Mouse (Mus musculus): ENCODE results near the gene Zmym4. TPM values are rescaled to one million over a fixed set of nuclear protein-coding genes. Genes with fewer than 3 reads are reported as not detected.

Zmym4 gene
- polyA plus RNA-seq (2014; fragmentation: Illumina TruSeq; extraction: RNeasy Lipid Tissue Mini Kit (QIAGEN cat#74804); ENCODE audit: low read depth, low replicate concordance) = 85.3 TPM

DNA sequence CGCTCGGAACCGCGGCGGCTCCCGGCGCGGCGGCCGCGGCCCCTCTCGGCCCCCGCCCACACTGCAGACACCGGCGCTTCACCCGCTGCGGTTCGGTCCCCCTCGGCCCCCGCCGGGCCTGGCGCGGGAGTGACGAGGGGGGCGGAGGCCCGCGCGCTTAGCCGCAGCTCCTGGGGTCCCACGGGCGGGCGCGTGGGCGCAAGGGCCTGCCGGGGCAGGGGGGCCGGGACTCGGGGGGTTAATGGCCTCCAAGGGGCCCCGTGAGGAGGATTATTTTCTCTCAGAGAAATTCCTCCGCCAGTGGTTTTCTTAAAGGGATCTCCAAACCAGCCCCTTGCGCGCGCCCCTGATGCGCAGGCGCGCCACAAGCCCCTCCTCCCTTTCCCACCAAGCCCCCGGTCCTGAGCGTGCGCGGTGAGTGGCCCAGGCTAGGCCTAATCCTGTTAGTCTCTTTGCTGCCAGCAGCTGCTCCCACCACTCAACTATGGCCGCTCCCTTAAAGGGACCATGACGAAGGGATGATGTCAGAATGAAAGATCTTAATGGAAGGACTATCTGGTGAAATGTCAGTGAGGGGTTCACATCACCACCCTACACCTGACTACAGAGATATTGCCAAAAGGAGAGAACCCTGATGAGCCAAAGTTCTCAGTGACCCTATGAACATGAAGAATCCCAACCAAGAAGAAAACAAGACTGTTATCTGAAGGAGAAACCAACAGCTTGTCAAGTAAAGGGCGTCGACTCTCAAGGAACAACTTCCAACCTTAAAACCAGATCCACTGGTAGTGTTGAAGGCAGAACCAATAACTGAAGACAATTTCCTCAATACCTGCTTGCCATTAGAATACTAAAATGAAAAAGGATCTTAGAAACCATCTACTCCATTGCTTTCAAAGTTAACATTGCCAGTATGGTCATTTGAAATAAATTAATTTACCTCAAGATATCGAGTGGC, at the start of gene Zmym4:
Zmym4 (minus strand) TSS at position 272 of the 958 bp plus-strand sequence.

Other genes starting within 250 kb of the Zmym4 start
- not detected for gene Tfap2e, start 231.9 kb downstream of the Zmym4 start, polyA plus RNA-seq (2014; fragmentation: Illumina TruSeq; extraction: RNeasy Lipid Tissue Mini Kit (QIAGEN cat#74804); ENCODE audit: low read depth, low replicate concordance)
- gene Ncdn, start 214.7 kb downstream of the Zmym4 start, polyA plus RNA-seq (2014; fragmentation: Illumina TruSeq; extraction: RNeasy Lipid Tissue Mini Kit (QIAGEN cat#74804); ENCODE audit: low read depth, low replicate concordance) = 0.52 TPM
- gene AU040320, start 214.6 kb downstream of the Zmym4 start, polyA plus RNA-seq (2014; fragmentation: Illumina TruSeq; extraction: RNeasy Lipid Tissue Mini Kit (QIAGEN cat#74804); ENCODE audit: low read depth, low replicate concordance) = 4.8 TPM
- gene Sfpq, start 53.2 kb upstream of the Zmym4 start, polyA plus RNA-seq (2014; fragmentation: Illumina TruSeq; extraction: RNeasy Lipid Tissue Mini Kit (QIAGEN cat#74804); ENCODE audit: low read depth, low replicate concordance) = 367 TPM
- 24.4 TPM for gene Zmym1, start 93.0 kb upstream of the Zmym4 start, polyA plus RNA-seq (2014; fragmentation: Illumina TruSeq; extraction: RNeasy Lipid Tissue Mini Kit (QIAGEN cat#74804); ENCODE audit: low read depth, low replicate concordance)
- gene Zmym6, start 109.2 kb upstream of the Zmym4 start, polyA plus RNA-seq (2014; fragmentation: Illumina TruSeq; extraction: RNeasy Lipid Tissue Mini Kit (QIAGEN cat#74804); ENCODE audit: low read depth, low replicate concordance) = 34.2 TPM
- gene Tmem35b, start 155.6 kb upstream of the Zmym4 start, polyA plus RNA-seq (2014; fragmentation: Illumina TruSeq; extraction: RNeasy Lipid Tissue Mini Kit (QIAGEN cat#74804); ENCODE audit: low read depth, low replicate concordance) = 43.5 TPM
- gene Dlgap3, start 201.1 kb upstream of the Zmym4 start, polyA plus RNA-seq (2014; fragmentation: Illumina TruSeq; extraction: RNeasy Lipid Tissue Mini Kit (QIAGEN cat#74804); ENCODE audit: low read depth, low replicate concordance) = not detected

Data from adrenal gland, adult 10 weeks (tissue).